Mouse (Mus musculus): ENCODE measurements around the gene Fam3b.

DNA sequence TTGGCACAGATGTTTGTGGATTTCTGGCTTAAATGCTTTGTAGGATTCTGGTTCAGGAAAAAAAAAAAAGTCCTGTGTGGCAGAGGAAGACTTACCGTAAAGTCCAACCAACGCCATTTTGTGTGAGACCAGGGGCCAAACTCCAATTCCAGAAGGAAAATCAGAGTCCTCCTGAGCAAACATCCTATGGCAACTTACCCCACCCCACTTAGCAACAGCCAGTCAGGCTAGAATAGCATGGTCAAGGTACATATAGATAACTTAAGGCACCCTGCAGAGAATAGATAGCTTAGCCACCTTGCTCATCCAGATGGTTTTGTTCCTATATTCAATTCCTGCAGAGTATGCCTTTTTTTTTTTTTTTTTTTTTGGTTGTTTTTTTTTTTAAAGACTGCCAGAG is 14.6 kb upstream of the Fam3b start:
- TF ChIP-seq POLR2A (IDR thresholded peaks at IDR 0.05; ENCODE audit: borderline replicate concordance, extremely low read depth, low read depth, low read length) (no peak), CTCF (IDR thresholded peaks at IDR 0.05; ENCODE audit: insufficient read depth, low read length) (no peak)

Measured in lung, adult 2 months (tissue).